Mouse (Mus musculus) hindbrain, embryonic 11.5 days (tissue): Measurements from ENCODE around the gene Mfsd12. TPM values are rescaled to one million over a fixed set of nuclear protein-coding genes. Genes with fewer than 3 reads are reported as not detected.

ENCODE experiments used
- ATAC-seq: fragments of 200-750 bp; cut with Nextera tagmentation; 2 replicates; pipeline ENCODE4 v1.8.0; 2017; ENCODE audit warnings: mild to moderate bottlenecking, moderate TSS enrichment, moderate library complexity; ENCODE audit not compliant: low FRiP score
- DNase-seq: peaks from one replicate; pipeline ENCODE4 v3.0.0-alpha.2; 2015; ENCODE audit warnings: low spot score
- H3K27ac ChIP-seq: fragments of 300-500 bp; sonication (generic); 2 replicates; pipeline ENCODE4 v1.5.1; 2014; ENCODE audit warnings: mild to moderate bottlenecking, low read depth, low read length
- H3K27me3 ChIP-seq: fragments of 300-500 bp; sonication (generic); 2 replicates; pipeline ENCODE4 v1.6.1; 2014; ENCODE audit warnings: mild to moderate bottlenecking, low read length, moderate library complexity, mixed read lengths; ENCODE audit not compliant: control insufficient read depth, insufficient read depth
- H3K36me3 ChIP-seq: fragments of 300-500 bp; sonication (generic); 2 replicates; pipeline ENCODE4 v1.6.1; 2014; ENCODE audit warnings: mild to moderate bottlenecking, low read length, moderate library complexity, mixed read lengths; ENCODE audit not compliant: control insufficient read depth, insufficient read depth
- H3K4me1 ChIP-seq: fragments of 300-500 bp; sonication (generic); replicated peaks from 2 replicates; pipeline ENCODE4 v1.6.1; 2014; ENCODE audit warnings: low read length, mixed read lengths; ENCODE audit not compliant: control insufficient read depth, insufficient read depth
- H3K4me2 ChIP-seq: fragments of 300-500 bp; sonication (generic); replicated peaks from 2 replicates; pipeline ENCODE4 v1.6.1; 2014; ENCODE audit warnings: mild to moderate bottlenecking, low read depth, low read length
- H3K4me3 ChIP-seq: fragments of 300-500 bp; sonication (generic); 2 replicates; pipeline ENCODE4 v1.5.1; 2014; ENCODE audit warnings: low read depth, low read length
- H3K9ac ChIP-seq: fragments of 300-500 bp; sonication (generic); 2 replicates; pipeline ENCODE4 v1.6.1; 2014; ENCODE audit warnings: low read depth, low read length
- H3K9me3 ChIP-seq: fragments of 300-500 bp; sonication (generic); 2 replicates; pipeline ENCODE4 v1.6.1; 2016; ENCODE audit warnings: low read length; ENCODE audit not compliant: control insufficient read depth
- WGBS: fragments of 180-500 bp; shearing (Covaris S2); extraction: QIAGEN DNeasy Blood & Tissue Kit; methylation state at CpG from one replicate; pipeline ENCODE4 v1.1.7; 2014; 5-methylcytosine and 5-hydroxymethylcytosine counted together
- polyA plus RNA-seq: library from polyadenylated mRNA; unstranded; fragments of >200 nt; fragmentation: Nextera tagmentation; extraction: Ambion mirVana; gene quantifications from 2 replicates; pipeline ENCODE4 v1.2.1, GENCODE M21; 2014

Gene Mfsd12
- polyA plus RNA-seq, 1 experiment from 2014 or later, result 3.9 TPM

DNA sequence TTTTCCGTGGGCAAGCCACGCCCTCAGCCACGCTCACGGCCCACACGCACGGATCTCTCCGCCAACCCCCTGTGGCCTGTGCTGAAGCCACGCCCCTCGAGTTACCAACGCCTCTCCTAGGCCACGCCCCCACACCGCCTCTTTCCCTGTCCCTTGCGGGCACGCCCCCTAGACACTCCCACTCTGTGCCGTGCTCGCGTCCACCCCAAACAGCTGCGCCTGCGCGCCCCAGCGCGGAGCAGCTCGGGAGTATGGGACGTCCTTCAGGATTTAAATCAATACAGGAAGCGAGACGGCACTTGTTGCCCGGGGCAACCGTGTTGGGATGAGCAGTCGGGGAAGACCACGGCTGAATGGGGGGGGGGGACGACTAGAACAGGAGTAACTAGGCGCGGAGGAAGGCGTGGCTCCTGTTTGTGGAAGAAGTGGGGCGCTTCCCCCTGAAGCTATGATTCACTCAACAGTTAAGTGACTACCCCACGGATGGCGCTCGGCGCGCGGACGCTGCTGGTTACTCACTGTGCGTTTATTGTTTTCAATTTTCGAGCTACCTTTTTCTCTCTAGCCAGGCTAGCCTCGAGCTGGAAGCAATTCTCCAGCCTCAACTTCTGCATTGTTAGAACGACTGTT, 21.4 kb downstream of the Mfsd12 start:
- peak; percentile 100 for DNase-seq
- Histone ChIP-seq H3K9ac (peak overlapping the region; percentile 63), H3K4me2 (peak overlapping the region; percentile 51), H3K27ac (peak overlapping the region; percentile 65), H3K9me3 (no peaks in the 10 kb centered on the region), H3K36me3 (0 out of 2 replicates have a peak, but pooled peaks cover 5% of the 10 kb centered on the region), H3K4me3 (peak overlapping the region; percentile 91), H3K27me3 (no peaks in the 10 kb centered on the region), H3K4me1 (peaks cover 13% of the 10 kb centered on the region)
- under 1% methylated on average over 45 of the region's 46 CpGs for WGBS
- peak; percentile 97 for ATAC-seq

GRCm38 (mm10) chr10:81379183-81379553, 21.9 kb downstream of the Mfsd12 start:
- H3K4me2 ChIP-seq, result peak overlapping the region; percentile 51
- peaks cover 13% of the 10 kb centered on the region for H3K4me1 ChIP-seq
- peak overlapping the region; percentile 91 for H3K4me3 ChIP-seq
- no peaks in the 10 kb centered on the region for H3K27me3 ChIP-seq
- H3K9ac ChIP-seq, result peak overlapping the region; percentile 63
- WGBS, result 60% methylated on average over 3 of the region's 3 CpGs
- peak overlapping the region; percentile 65 for H3K27ac ChIP-seq
- H3K9me3 ChIP-seq, result no peaks in the 10 kb centered on the region
- 0 out of 2 replicates have a peak, but pooled peaks cover 1% of the 10 kb centered on the region for H3K36me3 ChIP-seq
- DNase-seq (no peak), ATAC-seq (no peak; the same call in 1 of the 2 replicates)

DNA sequence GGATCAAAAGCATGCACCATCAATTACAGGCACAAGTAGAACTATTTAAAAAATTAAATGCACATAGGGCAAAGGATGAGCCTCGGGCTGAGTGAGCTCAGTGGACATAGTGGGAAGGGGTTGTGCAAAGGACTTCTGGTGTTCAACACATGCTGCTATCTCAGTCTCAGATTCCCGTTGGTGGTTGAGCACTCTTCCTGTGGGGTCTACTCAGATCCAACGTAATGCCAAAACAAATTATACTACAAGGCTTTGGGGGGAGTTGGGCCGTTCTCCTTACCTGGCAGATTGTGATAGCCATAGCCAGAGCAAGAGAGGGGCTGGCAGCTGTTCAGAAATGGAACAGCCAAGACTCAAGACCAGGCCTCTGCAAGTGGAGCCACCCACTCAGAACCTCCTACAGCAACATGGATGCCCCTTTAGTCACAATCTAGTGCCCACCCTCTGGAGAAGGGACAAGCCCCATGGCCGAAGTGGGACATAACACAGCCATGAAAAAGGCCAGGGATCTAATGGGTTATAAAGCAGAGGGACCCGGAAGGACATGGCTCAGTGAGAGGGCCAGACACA, 22.6 kb downstream of the Mfsd12 start:
- Histone ChIP-seq H3K27me3 (no peaks in the 10 kb centered on the region), H3K4me2 (no peak overlapping the region), H3K27ac (no peak overlapping the region), H3K4me1 (peaks cover 14% of the 10 kb centered on the region), H3K9ac (no peak overlapping the region), H3K4me3 (no peak overlapping the region), H3K9me3 (no peaks in the 10 kb centered on the region), H3K36me3 (no peaks in the 10 kb centered on the region)
- DNase-seq (no peak), ATAC-seq (no peak)
- 89% methylated on average over 6 of the region's 6 CpGs for WGBS

GRCm38 (mm10) chr10:81382039-81382438, 24.7 kb downstream of the Mfsd12 start:
- Histone ChIP-seq H3K27ac (no peak overlapping the region), H3K4me3 (no peak overlapping the region), H3K36me3 (no peaks in the 10 kb centered on the region; the same call in 1 of the 2 replicates), H3K4me1 (peaks cover 15% of the 10 kb centered on the region), H3K9ac (no peak overlapping the region), H3K9me3 (no peaks in the 10 kb centered on the region), H3K27me3 (no peaks in the 10 kb centered on the region), H3K4me2 (no peak overlapping the region)
- DNase-seq, result no peak
- ATAC-seq, result no peak
- 87% methylated on average over 5 of the region's 5 CpGs for WGBS

DNA sequence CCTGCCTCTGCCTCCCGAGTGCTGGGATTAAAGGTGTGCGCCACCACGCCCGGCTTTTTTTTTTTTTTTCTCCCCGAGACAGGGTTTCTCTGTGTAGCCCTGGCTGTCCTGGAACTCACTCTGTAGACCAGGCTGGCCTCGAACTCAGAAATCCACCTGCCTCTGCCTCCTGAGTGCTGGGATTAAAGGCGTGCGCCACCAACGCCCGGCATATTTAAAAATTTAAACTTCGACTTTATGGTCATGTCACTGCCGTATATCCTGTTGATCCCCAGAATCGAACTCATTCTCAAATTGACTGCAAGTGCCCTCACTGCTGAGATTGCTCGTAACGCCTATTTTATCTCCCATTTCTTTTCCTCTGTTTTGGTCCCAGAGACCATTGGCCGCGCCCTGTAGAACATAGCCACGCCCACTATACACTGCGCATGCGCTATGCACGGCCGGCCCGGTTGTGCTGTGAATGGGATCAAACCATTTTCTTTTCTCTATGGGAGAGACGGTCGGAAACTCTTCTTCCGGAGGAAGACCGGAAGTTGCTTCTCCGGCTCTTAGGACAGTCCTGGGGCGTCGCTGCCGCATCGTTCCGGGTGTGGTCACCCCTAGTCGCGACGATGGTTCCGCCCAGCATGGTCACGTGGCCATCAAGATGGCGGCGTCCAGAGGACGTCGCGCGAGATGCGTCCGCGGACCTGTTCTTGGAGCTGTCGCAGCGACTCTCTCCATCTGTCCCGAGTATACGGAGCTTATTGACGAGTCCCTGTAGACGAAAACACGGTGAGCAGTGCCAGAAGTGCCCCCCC, 26.7 kb downstream of the Mfsd12 start, which contains the start of the genes Dohh and Gm48551:
Dohh (plus strand) TSS at position 627 of the 803 bp plus-strand sequence.
Gm48551 (plus strand) TSS at position 665 of the 803 bp plus-strand sequence.
- 5% methylated on average over 51 of the region's 54 CpGs for WGBS
- Histone ChIP-seq H3K4me2 (peak within 1 kb of the TSS; percentile 91), H3K36me3 (peaks cover 4% of the 10 kb centered on the region; the same call in 1 of the 2 replicates), H3K4me1 (peaks cover 10% of the 10 kb centered on the region; the same call in 1 of the 2 replicates), H3K9ac (peak within 1 kb of the TSS; percentile 85), H3K27ac (peak within 1 kb of the TSS; percentile 72; the same call in 1 of the 2 replicates), H3K27me3 (no peaks in the 10 kb centered on the region), H3K9me3 (no peaks in the 10 kb centered on the region), H3K4me3 (peak within 1 kb of the TSS; percentile 96)
- DNase-seq (peak; percentile 99), ATAC-seq (peak; percentile 94)

DNA sequence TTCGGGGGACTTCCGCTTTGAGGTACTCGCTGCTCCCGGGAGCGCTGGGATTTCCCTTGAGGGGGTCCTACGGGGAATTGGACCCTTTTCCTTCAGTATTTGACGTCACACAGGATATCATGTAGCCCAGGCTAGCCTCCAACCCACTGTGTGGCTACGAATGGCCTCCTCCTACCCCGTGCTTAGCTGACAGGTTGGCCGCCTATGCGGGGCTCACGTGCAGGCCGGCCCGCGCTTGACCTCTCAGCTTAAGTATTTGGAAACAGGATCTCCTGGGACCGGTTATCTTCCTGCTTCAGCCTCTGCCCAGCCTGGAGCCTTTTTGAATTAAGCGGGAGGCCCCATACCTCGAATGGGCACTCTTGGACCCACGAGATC, 27.3 kb downstream of the Mfsd12 start:
- H3K27ac ChIP-seq, result peak overlapping the region; percentile 72; the same call in 1 of the 2 replicates
- no peaks in the 10 kb centered on the region for H3K27me3 ChIP-seq
- 1% methylated on average over 19 of the region's 19 CpGs for WGBS
- H3K4me3 ChIP-seq, result peak overlapping the region; percentile 96
- H3K9me3 ChIP-seq, result no peaks in the 10 kb centered on the region
- no peak for DNase-seq
- H3K36me3 ChIP-seq, result peaks cover 4% of the 10 kb centered on the region; the same call in 1 of the 2 replicates
- peak overlapping the region; percentile 91 for H3K4me2 ChIP-seq
- peak overlapping the region; percentile 85 for H3K9ac ChIP-seq
- ATAC-seq, result peak; percentile 36
- peaks cover 8% of the 10 kb centered on the region; the same call in 1 of the 2 replicates for H3K4me1 ChIP-seq

- H3K36me3 ChIP-seq, result peaks cover 4% of the 10 kb centered on the region; the same call in 1 of the 2 replicates
- peaks cover 8% of the 10 kb centered on the region; the same call in 1 of the 2 replicates for H3K4me1 ChIP-seq
- H3K27ac ChIP-seq, result no peak overlapping the region
- 84% methylated on average over 22 of the region's 22 CpGs for WGBS
- H3K4me2 ChIP-seq, result no peak overlapping the region; the same call in 1 of the 2 replicates
- H3K9me3 ChIP-seq, result no peaks in the 10 kb centered on the region
- H3K4me3 ChIP-seq, result no peak overlapping the region; the same call in 1 of the 2 replicates
- no peak overlapping the region for H3K9ac ChIP-seq
- H3K27me3 ChIP-seq, result no peaks in the 10 kb centered on the region
- DNase-seq, result no peak
- no peak for ATAC-seq
Observed at GRCm38 (mm10) chr10:81385603-81386306, 28.5 kb downstream of the Mfsd12 start.

DNA sequence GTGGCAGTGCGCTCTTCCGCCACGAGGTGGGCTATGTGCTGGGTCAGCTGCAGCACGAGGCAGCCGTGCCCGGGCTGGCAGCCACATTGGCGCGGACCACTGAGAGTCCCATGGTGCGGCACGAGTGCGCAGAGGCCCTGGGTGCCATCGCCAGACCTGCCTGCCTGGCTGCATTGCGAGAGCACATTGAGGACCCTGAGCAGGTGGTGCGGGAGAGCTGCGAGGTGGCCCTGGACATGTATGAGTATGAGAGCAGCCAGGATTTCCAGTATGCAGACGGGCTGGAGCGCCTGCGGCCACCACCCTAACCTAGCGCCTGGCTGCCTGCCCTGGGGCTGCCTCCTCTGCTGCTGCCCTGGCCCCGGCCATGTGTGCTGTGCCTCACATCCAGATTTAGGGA, 30.4 kb downstream of the Mfsd12 start:
- DNase-seq (no peak), ATAC-seq (no peak)
- Histone ChIP-seq H3K27ac (no peak overlapping the region), H3K9me3 (no peaks in the 10 kb centered on the region), H3K4me2 (no peak overlapping the region), H3K36me3 (peaks cover 4% of the 10 kb centered on the region; the same call in 1 of the 2 replicates), H3K4me1 (peaks cover 8% of the 10 kb centered on the region; the same call in 1 of the 2 replicates), H3K9ac (no peak overlapping the region), H3K27me3 (no peaks in the 10 kb centered on the region), H3K4me3 (no peak overlapping the region)
- 96% methylated on average over 20 of the region's 20 CpGs for WGBS
